Mouse (Mus musculus) ES-E14 (cell line): Measurements from ENCODE around the gene Gjd3.

Experiments used
- CHD2 ChIP-seq: IDR thresholded peaks from 2 replicates; pipeline ENCODE4 v1.6.1; 2014; ENCODE audit warnings: mild to moderate bottlenecking, low read depth, low read length, inconsistent platforms
- HCFC1 ChIP-seq: IDR thresholded peaks from 2 replicates; pipeline ENCODE4 v1.6.1; 2012; ENCODE audit warnings: low read length, inconsistent platforms, borderline replicate concordance; ENCODE audit not compliant: insufficient read depth
- MAFK ChIP-seq: IDR thresholded peaks from 2 replicates; pipeline ENCODE4 v1.6.1; 2014; ENCODE audit warnings: mild to moderate bottlenecking, low read depth, low read length, inconsistent platforms; ENCODE audit not compliant: insufficient read depth
- ZC3H11A ChIP-seq: IDR thresholded peaks from 2 replicates; pipeline ENCODE4 v1.6.1; 2012; ENCODE audit warnings: low read depth, mild to moderate bottlenecking, inconsistent platforms, low read length, borderline replicate concordance
- ZNF384 ChIP-seq: IDR thresholded peaks from 2 replicates; pipeline ENCODE4 v1.6.1; 2012; ENCODE audit warnings: low read depth, low read length, inconsistent platforms

DNA sequence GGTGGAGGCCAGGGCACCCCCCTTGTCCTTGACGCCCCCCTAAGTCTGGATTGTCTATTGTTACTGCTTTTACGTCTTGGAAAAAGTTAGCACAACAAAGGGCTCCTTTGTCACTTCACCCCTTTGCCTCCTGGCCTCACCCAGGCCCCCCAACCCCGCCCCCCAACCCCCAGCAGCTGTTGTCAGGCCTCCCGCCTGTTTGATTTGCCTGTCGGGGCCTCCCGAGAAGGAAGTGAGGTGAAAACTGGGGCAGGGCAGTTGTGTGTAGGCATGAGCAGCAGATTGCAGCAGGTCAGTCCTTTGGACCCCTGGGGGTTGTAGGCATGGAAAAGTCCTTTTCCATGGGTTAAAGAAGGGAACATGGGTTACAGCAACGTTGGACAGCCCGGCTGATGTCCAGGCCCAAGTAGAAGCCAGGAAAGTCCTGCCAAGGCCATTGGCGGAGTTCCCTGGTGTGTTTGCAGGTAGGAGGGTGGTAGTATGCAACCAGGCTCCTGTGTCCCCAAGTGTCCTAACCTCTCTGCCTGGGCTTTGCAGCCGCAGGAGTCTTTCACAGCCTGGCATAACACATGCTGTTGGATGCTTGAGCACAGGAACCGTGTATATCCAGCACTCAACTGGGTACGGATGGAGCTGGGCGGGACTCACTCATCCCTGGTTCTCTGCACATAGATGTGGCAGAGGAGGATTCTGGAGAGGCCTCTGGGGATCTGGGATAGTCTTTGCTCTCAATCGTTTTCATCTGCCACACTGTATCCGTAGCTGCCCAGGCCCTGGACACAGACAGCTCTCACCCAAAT lies 18.0 kb downstream of the Gjd3 start:
- TF ChIP-seq HCFC1 = no peak
- no peak for TF ChIP-seq MAFK
- no peak for TF ChIP-seq ZC3H11A
- TF ChIP-seq ZNF384 = no peak
- TF ChIP-seq CHD2 = no peak
